Mouse (Mus musculus) ES-CJ7 (cell line): ENCODE measurements around the gene Gm49380.
A peak's percentile ranks its signal among the peaks of the same experiment; 100 is the strongest.

ENCODE experiments used
- DNase-seq: peaks from one replicate; pipeline ENCODE4 v3.0.0; 2011; ENCODE audit warnings: low read depth, low spot score

Gene Gm49380

DNA sequence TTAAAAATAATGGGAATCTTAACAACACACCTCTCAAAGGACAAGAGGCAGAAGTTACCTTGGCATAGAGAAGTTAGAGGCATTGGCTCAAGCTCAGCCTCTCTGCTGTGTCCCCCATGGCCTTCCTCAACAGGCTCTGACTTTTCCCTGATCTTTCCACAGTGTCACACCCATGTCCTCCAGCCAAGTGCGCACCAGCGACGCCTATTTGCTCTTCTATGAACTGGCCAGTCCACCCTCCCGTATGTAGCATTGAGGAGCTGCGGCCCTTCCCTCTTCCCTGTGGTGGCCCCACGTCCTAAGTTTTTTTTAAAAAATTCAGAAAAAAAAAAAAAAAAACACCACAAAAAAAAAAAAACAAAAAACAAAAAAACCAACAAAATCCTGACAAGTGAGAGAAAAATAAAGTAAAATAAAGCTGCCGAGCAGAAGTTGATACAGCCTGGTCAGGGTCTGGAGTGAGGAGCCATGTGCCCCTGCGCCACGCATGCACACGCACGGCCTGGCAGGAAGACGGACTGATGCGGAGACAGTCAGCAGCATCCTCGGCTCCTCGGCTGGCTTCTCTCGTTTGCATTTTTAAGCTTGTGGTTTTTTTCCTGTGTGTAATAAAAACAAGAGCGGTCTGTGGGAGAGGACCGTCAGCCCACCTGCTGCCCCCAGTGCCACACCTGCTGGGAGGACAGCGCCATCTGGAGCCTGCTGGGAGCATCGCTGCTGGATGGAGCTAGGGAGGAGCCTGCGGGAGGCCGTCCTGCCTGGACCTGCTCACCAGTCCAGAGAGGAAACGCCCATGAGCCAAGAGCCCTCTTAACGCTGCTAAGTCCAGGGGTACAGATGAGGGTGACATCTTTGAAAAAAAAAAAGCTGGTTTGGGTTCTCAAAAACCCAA lies 19.4 kb downstream of the Gm49380 start:
- peak; percentile 66 for DNase-seq

DNA sequence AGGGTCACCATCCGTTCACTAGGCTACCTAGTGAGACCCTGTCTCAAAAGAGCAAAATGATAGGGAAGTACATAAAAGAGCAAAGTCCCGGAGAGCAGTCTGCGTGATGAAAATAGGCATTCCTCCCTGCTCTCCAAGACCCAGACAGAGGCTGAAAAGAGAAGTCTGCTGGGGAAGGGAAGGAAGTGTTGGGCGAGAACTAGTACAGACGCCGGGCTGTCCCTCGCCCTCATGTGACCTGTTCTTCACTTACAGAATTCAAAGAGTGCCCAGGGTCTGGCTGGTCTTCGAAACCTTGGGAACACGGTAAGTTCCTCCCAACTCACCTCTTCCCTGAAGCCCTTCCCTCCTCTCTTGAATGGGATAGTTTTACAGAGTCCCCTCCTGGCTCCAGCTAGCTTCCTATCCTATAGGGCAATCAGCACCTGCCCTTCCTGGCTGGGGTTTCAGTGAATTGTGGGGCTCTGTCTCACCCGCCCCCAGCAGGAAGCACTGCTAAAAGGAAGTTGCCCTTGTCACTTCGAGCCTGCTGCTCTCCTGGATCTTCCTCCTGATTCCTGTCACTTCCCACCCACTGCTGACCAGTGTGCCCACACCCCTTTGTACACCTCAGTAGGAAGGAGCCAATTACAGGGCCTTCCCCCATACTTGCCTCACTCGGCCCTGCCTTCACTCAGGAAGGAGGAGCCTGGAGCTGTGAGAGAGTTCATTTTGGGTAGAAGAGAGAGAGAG lies 24.3 kb downstream of the Gm49380 start:
- DNase-seq = no peak

DNA sequence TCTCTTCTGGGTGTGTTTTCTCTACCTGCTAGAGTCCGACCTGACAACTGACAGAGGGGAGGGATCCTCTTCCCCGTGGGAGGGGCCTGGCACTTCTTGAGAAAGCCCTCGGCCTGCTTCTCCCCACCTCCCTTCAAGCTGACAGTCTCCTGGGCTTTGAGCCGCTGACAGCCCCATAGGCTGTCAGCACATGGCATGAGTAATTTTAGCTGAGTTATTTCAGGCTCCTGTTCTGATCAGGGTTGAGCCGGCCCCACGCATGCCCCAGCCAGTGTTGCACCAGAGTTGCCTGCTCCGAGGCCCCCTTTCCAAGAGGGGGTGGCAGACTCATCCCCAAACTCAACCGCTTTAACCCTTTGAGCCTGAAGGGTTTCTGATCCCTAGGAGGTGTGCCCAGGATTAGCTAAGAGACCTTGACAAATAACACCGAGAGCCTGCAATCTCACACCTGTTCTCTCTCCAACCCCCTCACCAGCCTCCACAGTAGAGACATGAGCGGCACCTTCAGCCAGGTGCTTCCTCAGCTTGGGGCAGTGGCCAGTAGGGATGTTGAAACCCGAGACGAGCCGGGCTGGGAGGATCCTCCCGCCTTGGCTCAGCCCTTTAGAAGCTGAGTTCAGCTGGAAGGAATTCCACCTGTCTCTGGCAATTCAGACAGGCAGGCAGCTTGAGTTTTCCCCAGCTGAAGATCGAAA lies 25.4 kb downstream of the Gm49380 start:
- DNase-seq = no peak

DNA sequence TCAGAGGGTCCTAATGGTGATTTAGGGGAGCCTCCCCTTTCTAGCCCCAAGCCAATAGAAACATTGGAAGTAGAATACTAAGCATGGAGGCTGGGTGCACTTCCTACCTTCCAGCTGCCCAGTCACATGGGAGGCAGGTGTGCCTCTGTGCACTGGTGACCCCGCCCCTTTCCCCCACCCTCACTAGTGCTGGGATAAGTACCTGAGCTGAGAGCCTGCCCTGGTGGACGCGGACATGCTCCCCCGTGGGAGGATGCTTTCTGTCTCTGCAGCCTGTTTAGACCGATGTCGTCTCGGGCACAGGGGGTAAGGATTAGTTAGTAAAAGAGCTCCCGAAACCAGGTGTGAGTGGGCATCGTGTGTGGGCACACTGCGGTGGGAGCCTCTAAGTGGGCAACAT lies 26.3 kb downstream of the Gm49380 start:
- no peak for DNase-seq

DNA sequence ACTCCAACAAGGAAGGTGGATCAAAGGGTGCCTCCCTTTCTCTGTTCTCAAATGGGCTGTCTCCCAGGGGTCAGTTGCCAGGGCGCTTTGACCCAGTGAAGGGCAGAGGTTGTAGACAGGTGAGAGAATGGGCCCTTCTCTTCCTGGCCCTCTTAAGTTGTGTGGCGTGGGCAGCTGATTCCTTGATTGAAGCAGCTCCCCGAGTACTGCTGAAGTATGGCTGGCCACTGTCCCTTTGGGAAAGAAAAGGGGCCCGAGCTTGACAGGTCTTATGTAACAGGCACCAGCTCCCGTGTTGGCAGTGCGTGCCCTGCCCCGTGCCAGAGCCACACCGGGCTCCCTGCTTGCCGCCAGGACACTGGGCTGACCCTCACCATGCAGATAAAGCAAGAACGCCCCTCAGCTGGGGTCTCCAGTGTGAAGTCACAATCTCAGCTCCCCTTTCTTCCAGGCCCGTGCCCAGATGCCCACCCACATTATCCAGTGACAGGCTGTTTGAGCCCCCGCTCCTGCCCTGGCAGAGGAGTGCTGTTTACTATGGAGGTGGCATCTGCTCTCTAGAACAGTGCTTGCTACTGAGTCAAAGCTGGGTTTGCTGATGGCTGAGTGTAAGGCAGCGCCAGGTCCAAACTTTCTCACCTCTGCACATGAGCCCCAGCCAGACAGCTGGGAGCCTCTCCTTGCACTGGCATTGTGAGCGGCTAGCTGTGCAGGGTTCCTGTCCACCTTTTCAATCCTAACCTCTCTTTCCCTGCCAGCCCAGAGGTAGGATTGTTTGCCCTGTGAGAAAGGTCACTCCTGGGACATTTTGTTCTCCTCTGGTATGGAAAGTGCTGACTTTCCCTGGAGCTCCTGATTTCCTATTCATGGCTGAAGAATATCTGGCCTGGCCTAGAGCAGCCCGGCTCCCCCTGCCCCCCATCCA lies 27.3 kb downstream of the Gm49380 start:
- no peak for DNase-seq

DNA sequence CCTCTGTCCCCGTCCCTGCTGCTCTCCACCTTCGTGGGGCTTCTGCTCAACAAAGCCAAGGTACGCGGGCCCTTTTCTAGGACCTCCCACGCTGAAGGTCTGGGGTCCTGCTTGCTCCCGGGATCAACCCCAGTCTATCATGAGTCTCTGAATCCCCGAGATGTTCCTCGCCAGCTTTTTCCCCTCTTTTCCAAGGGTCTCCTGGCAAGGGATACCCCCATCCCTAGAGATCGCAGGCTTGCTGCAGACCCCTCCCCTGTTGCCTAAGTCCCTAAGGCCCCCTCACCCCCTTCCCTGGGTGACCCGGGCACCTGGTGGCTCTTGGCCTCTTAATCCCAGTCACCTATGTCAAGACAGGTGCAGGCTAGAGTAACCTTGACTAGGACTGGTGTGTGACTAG lies 28.0 kb downstream of the Gm49380 start:
- no peak for DNase-seq

DNA sequence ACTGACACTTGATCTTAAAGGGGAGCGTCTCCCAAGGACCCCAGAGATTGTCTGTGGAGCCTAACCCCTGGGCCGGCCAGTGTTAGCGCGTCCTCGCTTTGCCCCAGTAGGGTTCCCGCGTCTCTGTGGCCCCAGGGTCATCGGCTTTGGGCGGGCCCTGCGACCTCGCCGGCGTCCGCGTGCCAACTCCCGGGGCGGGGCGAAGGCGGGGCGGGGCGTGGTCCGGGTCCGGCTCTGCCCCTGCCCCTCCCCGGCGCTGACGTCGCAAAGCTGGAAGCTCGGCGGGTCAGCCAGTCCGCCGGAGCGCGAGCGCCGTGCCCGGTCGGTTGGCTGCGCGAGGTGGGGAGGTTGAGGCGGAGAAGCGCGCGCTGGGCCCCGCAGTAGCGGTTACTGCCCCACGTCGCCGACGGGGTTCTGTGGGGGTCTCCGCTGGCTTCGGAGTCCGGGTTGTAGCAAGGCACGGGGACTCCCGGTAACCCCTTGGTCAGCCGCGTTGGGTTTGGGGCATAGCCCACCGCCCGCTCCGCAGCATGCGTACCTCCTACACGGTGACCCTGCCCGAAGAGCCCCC lies 28.6 kb downstream of the Gm49380 start:
- peak; percentile 59 for DNase-seq

DNA sequence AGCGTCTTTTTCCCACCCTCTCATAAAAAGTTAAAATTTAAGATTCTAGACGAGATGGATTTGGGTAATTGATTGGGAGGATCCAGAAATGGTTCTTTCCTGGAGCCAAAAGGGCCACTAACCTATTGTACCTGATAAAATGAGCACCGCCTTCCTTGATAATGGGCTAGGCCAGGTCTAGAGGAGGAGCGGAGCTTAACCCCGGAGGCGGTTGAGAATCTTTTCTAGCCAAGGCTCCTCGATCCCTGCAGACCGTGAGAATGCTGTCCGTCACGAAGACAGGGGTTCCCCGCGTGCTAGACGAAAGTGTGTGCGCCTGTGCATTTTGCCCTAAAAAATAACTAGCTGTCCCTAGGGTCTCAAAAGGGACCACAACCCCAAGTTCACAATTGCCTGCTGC lies 29.1 kb downstream of the Gm49380 start:
- DNase-seq = peak; percentile 36

DNA sequence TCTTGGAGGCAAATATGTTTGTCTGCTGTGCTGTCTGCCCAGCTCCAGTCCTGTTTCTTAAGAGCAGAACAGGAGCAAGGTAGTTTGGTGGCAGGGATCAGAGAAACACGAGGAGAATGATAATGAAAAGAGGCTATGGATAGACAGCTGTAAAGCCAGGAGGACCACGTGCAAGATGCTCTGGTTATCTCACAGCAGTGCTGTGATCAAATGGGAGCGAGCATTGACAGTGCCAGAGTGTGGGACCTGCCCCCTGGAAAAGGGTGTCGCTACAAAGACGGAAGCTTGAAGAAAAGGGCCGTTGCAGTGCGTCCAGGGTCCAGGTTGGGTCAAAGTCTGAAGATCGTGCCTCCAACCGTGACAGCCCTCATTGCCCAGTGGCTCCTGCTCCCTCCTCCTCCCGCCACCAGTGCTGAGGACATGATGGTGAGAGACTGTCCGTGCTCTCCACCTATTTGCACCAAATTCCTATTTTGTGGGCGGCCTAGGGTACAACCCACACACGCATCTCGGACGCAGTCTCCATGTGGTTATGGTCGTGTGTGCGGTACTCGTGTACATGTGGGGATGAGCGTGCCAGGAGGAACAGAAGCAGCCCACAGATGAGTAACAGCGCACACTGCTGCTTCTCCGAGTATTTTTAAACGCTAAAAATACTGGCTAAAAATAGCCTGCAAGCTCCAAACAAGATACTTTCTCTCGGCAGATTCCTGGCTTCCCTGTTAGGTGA lies 29.7 kb downstream of the Gm49380 start:
- DNase-seq = no peak

DNA sequence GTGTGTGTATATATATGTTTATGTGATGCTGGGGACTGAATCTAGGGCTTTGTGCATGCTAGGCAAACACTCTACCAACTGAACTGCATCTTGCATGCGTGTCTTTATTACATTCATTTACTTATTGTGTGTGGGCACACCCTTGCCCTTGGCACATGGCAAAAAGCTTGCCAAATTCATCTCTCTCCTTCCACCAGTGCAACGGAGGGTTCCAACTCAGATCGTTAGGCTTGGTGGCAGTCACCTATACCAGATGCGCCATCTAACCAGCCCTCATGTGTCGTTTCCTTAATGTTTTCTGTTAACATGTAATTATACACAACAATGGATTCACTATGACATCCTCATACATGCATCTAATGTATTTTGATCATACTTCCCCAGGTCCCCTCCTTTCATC lies 31.0 kb downstream of the Gm49380 start:
- no peak for DNase-seq

DNA sequence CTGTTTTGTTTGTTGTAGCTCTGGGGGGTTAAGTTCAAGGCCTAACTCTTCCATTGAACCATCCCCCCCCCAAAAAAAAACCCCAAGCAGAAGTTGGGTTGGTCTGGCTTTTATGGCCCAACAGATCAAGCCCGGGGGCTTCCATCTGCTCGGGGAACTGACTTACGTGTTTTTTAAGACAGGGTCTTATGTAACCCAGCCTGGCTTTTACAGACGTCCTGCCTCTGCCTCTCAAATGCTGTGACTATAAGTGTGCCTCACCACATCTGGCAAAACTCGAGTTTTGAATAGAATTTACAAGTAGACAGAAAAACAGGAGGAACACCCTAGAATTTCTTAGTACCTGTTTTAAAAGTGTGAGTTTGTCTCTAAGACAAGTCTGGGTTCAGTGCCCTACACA lies 31.7 kb downstream of the Gm49380 start:
- no peak for DNase-seq

DNA sequence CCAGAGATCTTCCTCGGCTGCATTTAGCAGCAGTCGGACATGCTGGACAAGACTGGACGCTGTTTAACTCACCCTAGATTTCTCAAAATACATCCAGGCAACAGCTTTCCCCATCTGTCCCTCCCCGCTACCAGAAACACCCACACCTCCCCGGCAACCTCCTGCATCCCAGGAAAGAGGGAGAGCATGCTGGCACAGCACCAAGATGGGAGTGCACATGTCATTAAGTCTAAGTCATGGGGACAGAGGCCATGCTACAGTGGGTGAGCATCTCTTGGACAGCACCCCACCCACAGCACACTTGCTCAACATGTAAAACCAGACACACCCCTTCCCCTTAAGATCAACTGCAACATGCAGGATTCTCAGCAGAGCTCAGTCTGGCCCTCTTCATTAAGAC lies 32.3 kb downstream of the Gm49380 start:
- DNase-seq = no peak

DNA sequence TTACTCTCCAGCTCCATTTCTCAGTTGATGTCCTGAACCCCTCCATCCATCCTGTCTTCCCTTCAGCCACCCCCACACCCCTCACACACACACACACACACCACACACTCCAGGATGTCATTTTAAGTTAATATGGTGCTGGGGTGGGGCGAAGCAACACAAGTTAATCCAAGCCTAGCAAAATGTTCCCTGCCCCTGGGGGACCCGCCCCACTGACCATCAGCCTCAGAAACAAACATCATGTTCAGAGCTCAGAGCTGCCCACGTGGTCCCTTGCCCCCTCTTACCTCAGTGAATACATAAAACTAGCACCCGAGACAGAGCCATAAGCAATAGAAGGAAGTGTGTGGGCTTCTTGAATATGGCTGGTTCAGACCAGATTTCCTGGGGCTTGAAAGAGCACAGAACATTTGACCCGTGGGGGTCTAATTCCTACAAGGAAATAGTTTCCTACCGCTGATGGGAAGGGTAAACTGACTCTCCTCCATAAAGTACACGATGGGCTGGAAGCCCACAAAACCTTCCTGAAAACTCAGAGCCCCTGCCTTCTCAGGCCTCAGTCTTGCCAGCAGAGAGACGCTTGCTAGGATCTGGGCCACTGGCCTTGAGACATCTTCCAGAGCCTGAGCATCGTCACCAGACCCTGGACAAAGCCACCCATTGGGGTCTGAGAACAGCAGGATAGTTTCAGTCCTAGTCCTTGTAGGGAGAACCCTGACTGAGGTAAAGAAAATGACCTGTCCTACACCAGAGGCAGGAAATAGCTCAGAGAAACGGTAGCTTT lies 33.1 kb downstream of the Gm49380 start:
- DNase-seq = no peak

DNA sequence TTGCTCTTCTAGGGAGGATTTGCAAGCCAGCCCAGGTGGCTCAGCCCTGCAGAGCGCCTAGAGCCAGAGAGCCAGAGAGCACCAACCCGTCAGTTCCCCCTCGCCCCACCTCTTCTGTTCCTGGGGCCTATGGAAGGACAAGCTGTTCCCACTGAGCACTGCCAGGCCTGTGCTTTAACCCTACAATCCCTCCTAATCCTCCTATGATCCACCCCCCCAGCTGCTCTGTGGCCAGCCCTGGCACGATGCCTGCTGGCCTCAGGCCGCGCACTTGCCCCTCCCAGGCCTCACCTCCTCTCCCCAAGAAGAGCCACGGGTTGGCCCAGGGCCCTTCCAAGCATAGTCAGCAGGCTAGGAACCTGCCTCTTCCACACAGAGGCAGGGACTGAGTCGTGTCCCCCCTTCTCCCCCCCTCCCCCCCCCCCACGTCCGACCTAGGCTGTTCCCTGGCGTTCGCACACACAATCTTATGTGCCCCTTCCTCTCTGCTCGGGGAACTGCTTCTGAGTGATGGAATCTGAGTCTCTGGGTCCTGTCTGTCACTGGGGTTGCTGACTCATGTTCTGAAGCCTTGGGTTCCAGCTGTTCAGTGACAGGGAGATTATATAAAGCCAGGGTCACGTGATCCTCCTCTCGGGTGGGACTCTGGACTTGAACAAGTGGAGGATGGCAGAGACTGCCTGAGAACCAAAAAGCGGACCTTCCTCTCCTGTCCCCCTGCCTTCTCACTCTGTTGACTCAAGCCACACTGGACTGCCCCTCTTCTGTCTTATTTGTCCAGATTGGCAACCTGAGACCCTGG lies 34.1 kb downstream of the Gm49380 start:
- DNase-seq = no peak

DNA sequence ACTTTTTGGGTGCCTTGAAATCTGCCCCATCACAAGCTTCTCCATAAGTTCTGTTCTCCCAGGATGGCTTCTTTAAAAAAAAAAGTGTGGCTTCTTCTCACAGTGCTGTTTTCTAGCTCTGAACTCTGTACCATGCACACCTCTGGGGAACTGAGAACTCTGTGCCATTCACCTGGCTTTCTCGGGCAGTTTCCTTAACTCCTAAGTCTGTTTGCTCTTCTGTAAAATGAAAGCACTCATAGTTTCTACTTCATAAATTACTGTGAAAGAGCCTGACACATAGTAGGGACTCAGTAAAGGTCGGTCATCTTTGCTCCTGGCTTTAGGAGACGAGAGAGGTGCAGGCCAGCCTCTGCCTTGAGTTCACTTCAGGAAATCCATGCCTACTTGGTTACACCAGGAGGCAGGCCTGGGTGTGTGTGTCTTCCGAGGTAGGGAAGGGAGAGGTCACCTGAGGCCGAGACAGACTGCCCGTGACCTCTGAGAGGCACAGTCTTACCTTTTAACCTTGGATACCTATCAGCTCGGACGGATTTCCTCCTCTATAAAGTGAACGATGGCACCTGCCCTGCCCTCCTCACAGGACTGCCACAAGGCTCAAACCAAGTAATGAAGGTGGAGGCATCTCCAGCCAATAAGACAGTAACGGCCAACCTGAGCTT lies 35.0 kb downstream of the Gm49380 start:
- DNase-seq = no peak

DNA sequence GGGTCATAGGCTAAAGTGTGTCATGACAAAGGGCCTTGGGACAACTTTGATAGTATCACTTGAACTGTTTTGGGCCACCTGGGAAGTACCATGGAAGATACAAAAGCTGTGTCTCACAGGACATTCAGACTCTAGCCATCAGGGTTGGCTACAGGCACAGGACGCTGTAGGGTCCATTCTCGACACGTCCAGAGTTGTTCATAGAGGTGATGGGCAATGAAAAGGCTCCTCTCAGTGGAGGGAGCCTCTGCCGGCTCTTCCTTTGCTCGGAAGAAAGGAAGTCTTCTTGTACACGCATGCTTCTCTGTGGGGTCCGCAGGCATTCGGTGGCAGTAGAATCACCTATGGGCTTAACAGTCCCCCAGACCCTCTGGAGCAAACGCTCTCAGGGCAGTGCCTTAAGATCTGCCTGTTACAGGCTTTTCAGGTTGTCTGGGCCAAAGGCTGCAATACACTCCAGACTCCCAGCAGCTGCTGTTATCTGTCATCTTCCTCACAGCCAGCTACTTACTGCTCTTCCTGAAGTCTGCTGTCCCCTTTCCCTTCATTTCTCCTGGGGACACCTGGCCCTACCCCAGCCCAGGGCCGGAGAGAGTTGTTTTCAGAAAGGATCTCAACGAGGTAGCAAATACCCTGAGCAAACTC lies 35.9 kb downstream of the Gm49380 start:
- no peak for DNase-seq

DNA sequence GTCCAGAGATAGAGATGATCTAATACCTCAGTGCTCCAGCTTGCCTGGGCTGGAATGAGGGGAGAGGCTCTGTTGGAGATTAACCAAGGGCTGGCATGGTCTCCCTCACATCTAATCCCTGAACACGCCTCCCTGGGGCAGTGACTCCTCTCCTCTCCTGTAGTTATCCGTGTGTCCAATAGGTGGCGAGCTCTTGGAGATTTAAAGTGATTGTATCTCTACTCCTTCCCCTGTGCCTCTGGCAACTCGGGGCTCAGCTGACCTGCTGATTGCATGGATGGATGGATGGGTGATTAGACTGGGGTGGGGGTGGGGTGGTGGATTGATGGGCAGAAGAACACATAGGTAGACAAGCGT lies 36.6 kb downstream of the Gm49380 start:
- DNase-seq = peak; percentile 80
